Mouse (Mus musculus) retina, embryonic 14.5 days (tissue): ENCODE data around the gene Atp5e.

Experiments used
- DNase-seq: peaks from one replicate; pipeline ENCODE4 v3.0.0-alpha.2; 2015; ENCODE audit warnings: low spot score

The Atp5e gene

GRCm38 (mm10) chr2:174446905-174447304 is 17.0 kb downstream of the Atp5e start:
- DNase-seq, result no peak

DNA sequence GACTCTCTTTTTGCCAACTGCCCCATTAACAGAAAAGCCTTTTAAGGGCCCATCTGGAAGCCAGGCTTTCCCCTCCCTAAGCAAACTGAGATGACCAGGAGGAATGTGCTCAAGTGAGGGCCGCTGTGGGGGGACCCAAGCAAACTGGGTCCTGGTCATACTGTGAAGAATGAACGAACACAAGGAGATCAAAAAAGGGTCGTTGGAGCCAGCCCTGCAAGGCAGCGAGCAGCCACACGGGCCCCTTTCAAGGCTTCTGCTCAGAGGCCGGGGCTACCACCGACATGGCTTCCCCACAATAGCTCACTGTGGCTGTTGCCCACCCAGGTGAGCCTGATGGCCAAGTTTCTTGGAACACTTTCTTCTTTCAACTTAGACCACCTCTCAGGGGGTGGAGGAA is 17.4 kb downstream of the Atp5e start:
- no peak for DNase-seq

DNA sequence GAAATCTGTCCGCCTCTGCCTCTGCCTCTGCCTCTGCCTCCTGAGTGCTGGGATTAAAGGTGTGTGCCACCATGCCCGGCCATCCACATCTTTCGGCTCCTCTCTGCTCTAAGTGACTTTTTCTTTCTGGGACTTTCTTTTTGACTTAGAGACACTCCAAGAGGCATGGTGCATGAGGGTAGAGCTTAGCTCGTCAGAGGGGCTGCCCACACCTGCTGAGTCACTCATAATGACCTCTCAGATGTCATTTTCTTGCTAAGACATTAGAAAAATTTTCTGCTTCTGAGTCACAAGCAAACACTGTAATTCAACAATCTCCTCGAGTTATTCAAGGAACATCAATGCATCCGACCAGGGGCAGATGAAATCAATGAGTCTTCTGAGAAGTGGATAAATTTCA is 18.9 kb downstream of the Atp5e start:
- DNase-seq, result no peak

DNA sequence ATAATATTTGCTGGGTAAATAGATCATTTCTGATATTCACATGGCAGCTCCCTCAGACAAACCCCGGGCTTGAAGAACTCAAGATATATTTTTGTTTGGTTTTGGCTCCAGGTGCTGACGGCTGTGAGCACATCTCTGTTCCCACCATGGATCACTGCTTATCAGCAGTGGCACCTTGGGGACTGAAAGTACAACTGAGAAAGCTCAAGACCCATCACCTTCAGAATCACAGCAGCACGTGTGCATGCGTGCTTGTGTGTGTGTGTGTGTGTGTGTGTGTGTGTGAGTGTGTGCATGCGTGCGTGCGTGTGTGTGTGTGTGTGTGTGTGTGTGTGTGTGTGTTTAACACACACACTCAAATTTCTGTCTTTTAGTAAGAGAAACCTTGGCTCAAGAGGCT is 19.5 kb downstream of the Atp5e start:
- DNase-seq, result no peak

DNA sequence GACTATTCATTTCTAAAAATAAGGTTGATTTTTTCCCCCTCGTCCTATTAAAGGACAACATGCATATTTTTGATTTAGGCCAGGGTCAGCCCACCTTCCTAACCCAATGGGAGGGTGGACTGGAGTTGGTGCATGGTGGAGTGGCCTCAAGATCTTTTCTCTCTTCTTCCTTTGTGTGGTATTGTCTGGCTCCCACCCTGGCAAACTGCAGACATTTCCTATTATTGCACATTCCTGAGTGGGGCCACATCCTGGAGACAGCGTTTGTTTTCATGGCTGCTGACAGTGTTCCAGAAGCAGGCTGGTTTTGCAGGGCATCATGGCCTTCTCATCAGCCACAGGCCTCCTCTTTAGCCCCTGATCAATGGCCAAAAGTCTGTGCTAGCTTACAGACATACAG is 20.9 kb downstream of the Atp5e start:
- DNase-seq, result no peak

- no peak for DNase-seq
These were observed 21.4 kb downstream of the Atp5e start for GRCm38 (mm10) chr2:174442460-174442859.

DNA sequence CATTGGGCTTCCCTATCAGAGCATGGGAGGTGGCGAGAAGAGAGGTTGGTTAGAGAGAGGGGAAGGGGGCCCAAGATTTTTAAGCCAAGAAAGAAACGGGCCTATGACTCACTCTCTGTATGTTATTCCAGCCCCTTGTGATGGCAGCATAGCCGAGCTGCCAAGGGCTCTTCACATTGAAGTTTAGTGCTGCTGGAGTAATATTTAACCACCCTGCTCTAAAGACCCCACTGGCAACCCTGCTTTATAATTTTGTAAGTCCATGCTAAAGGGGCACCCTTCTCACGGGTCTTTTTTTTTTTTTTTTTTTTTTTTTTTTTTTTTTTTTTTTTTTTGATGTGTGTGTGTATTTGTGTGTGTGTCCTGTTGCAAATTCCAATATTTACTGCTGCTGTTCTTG is 22.0 kb downstream of the Atp5e start:
- DNase-seq, result no peak

DNA sequence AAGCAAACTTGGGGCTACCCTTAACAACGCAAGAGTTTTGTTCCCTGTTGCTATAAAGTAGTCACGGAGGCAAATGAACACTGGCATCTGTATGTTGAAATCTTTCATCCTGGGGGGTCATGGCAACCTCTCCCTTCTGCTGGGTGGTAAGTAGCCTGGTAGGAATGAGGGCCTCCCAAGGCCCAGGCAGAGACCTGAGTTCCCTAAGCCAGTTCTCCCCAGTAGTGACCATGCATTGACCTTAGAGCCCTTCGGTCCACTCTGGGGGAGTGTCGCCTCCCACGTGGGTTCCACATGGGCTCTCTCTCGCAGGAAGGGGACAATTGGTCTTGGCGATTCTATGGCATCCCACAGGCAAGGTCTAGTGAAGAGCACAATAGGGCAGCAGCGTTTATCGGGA is 23.9 kb downstream of the Atp5e start:
- DNase-seq, result no peak

- no peak for DNase-seq
These were observed 24.5 kb downstream of the Atp5e start for GRCm38 (mm10) chr2:174439450-174439838.

DNA sequence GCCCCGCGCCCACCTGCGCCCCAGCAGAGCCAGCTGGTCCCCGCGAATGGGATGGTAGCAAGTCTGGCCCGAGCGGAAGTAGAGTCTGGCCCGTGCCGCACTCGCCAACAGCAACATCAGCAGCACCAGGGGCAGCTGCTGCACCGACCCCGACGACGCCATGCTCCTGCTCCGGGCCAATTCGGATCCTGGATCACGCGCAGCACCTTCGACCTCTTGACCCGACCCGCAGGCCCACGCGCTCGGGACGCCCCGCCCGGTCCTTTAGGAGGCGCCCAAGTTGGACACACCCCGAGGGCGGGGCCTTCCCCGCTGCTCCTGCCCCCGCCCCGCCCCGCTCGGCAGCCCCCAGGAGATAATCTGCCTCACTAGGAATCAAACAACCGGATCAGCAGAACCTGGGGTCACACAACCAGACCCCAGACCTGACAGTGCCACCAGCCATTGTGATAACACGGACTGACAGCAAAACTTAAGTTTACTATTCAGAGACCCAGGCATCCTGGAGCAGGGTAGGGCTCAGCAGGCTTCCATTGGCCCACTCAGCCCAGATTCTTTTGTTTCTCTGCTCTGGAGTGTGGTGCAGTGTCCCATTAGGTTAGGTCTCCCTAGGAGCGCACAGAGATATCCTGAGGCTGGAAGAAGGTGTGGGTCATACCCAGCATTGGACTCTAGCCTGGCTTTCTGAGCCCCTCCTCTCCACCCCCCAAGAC is 25.0 kb downstream of the Atp5e start, which contains the start of gene Ctsz:
TSS of gene Ctsz (minus strand) at position 303 of the 713 bp plus-strand sequence.
- DNase-seq, result peak; percentile 70

- DNase-seq, result no peak
These were observed 25.7 kb downstream of the Atp5e start for GRCm38 (mm10) chr2:174438181-174438580.

DNA sequence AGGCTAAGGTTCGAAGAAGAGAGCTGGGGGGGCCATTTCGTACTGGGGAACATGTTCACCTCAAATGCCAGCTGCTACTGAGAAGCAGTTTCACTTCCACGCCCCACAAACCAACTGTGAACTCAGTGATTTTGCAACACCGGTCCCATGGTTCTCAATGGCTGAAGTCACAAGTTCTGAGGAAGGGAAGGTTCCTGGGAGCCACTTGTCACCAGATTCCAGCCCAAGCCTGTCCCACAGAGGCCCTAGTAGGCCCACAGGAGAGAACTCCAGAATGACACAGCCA is 26.3 kb downstream of the Atp5e start:
- DNase-seq, result no peak

DNA sequence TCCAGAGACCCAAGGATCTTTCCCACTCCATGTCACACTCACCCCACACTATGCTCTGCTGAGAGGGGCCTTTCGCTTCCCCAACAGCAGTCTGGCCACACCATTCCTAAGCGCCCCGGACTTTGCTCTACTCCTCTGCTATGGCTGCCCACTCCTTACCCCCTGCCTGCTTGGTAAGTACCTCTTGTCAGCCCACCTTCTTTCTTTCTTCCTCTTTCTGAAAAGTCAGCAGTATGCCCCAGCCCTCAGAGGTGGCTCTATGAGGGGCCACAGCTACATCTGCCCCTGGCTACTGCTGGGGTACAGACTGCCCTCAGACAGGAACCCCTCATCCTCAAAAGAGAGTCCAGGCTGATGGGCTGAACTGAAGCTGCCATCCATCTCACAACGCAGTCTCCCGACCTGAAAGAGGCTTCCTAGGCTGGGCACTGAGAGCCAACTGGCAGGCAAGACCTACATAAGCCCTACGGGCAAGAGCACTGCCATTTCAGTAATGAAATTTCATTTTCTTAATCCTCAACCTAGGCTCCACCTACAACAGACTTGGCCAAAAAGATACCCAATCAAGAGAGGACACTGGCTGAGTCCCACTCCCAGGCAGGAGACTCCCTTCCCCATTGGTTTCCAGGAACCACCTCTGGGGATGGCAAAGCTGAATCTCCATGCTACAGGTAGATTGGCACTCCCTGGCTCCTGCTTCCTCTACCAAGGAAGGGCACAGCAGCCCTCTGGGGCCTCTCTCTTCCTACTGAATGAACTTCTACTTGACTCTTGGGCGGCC is 26.8 kb downstream of the Atp5e start:
- no peak for DNase-seq

GRCm38 (mm10) chr2:174436076-174436701 is 27.7 kb downstream of the Atp5e start:
- DNase-seq, result no peak

DNA sequence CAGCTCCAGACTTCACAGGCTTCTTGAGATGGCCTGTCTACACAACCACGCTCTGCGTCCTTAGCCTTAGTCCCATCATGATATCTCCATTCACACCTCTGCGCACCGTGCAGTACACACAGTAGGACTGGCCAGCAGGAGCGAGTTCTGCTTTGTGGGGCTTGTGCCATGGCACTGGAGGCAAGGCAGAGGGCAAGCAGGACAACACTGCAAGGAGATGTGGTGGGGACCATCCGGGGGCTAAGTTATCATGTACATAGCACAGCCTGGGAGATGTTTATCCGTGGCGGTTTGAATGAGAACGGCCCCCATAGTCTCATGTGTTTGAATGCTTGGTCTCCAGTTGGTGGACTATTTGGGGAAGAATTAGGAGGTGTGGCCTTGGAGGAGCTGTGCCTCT is 29.0 kb downstream of the Atp5e start:
- DNase-seq, result no peak

DNA sequence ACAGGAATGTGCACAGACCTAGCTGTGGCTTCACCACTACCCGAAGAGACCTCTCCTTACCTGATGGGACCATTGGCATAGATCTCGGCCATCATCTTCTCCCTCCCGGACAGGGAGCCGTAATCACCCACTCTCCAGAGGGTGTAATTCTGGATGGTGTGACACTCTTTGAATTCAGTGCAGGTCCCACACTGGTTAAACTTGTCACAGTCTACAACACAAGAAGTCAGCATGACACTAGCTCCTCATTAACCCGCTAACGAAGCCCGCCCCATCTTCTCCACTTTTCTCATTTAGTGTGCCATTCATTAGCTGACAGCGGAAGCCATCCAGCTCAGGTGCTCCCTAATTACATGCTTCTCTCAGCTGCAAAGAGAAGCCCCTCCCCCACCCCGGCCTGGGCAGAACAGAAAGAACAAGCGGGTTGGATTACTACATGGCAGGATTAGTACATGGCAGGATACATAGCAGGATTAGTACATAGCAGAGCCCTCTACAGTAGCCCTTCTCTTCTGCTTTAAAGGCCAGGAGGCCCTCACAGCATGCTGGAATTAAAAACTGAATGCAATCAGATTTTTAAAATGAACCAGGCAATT is 34.8 kb downstream of the Atp5e start:
- DNase-seq, result no peak

- DNase-seq, result no peak
These were observed 35.6 kb downstream of the Atp5e start for GRCm38 (mm10) chr2:174428076-174428835.

GRCm38 (mm10) chr2:174426856-174427255 is 37.0 kb downstream of the Atp5e start:
- no peak for DNase-seq

GRCm38 (mm10) chr2:174424301-174425085 is 39.4 kb downstream of the Atp5e start:
- no peak for DNase-seq

DNA sequence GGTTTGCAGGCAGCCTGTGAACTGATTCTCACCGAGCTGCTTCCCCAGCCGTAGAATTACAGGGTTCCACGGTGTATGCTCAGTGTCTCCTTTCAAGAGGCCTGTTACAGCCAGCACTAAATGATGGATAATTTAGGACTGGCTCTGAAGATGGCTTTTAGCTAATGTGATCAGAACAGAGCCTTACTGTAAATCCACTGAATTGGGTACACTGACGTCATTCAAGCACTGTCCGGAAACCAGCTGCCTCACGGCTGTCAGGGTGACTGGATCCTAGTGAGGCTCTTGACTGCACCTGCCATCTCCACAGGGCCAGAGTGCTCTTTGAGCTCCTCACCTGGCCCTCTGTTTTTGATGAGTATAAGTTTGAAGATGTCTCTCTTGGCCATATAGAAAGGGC is 42.8 kb downstream of the Atp5e start:
- no peak for DNase-seq

- DNase-seq, result peak; percentile 100
These were observed 48.1 kb downstream of the Atp5e start, which contains the start of gene Nelfcd for GRCm38 (mm10) chr2:174415731-174416310. Gene Nelfcd, plus strand, starts transcription at chr2:174415804.
